Mouse (Mus musculus): ENCODE measurements at regions not wholly inside any gene's neighbourhood (a gene's known extent, or its start where the extent isn't known, plus 50 kb on each side); places are given as distances from the start of the nearest gene placed in this dataset.

DNA sequence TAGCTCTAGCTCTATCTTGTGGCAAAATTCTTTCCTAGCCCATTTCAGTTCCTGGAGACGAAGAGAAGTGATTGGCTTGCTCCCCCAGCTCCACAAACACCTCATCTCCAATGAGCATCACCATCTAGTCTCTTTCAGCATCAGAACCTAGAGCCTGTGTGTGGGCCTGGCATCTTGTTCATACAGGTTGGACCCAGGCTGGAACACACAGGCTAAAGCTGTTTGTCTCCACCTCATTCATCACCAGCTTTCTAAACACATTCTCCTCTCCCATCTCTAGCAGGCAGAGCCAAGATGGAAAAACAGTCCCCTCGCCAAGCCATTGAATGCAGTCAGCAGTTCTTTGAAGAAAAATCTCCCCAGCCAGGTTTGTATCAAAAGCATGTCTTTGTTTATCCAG is 221.9 kb upstream of the Cdh5 start:
- TF ChIP-seq POLR2A (IDR thresholded peaks at IDR 0.05; ENCODE audit: control insufficient read depth, extremely low read depth, insufficient read depth, low read length, poor library complexity) (no peak), CTCF (IDR thresholded peaks at IDR 0.05; ENCODE audit: borderline replicate concordance, control insufficient read depth, extremely low read depth, insufficient read depth, low read length, poor library complexity) (no peak)
- H3K27ac ChIP-seq (ENCODE audit: control insufficient read depth, insufficient read depth, low read length), result no peak overlapping the region
- H3K27me3 ChIP-seq (ENCODE audit: control insufficient read depth, insufficient read depth, low read length), result no peaks in the 10 kb centered on the region
- no peaks in the 10 kb centered on the region for H3K4me1 ChIP-seq (replicated peaks; ENCODE audit: control insufficient read depth, insufficient read depth, low read length)
- DNase-seq, result no peak
- 79% methylated on average over 2 of the region's 2 CpGs for WGBS
- no peak overlapping the region for H3K4me3 ChIP-seq (ENCODE audit: control insufficient read depth, insufficient read depth, low read length)
- H3K36me3 ChIP-seq (ENCODE audit: control insufficient read depth, insufficient read depth, low read length), result no peaks in the 10 kb centered on the region

GRCm38 (mm10) chr8:103880431-103881145 is 220.8 kb upstream of the Cdh5 start:
- no peak overlapping the region for H3K4me3 ChIP-seq (ENCODE audit: control insufficient read depth, insufficient read depth, low read length)
- H3K4me1 ChIP-seq (replicated peaks; ENCODE audit: control insufficient read depth, insufficient read depth, low read length), result no peaks in the 10 kb centered on the region
- TF ChIP-seq CTCF (IDR thresholded peaks at IDR 0.05; ENCODE audit: borderline replicate concordance, control insufficient read depth, extremely low read depth, insufficient read depth, low read length, poor library complexity), result no peak
- no peak for TF ChIP-seq POLR2A (IDR thresholded peaks at IDR 0.05; ENCODE audit: control insufficient read depth, extremely low read depth, insufficient read depth, low read length, poor library complexity)
- 89% methylated on average over 14 of the region's 14 CpGs for WGBS
- no peak for DNase-seq
- H3K27ac ChIP-seq (ENCODE audit: control insufficient read depth, insufficient read depth, low read length), result no peak overlapping the region
- no peaks in the 10 kb centered on the region for H3K27me3 ChIP-seq (ENCODE audit: control insufficient read depth, insufficient read depth, low read length)
- no peaks in the 10 kb centered on the region for H3K36me3 ChIP-seq (ENCODE audit: control insufficient read depth, insufficient read depth, low read length)

- H3K36me3 ChIP-seq (ENCODE audit: control insufficient read depth, insufficient read depth, low read length), result no peaks in the 10 kb centered on the region
- WGBS, result 72% methylated on average over 3 of the region's 3 CpGs
- no peaks in the 10 kb centered on the region for H3K4me1 ChIP-seq (replicated peaks; ENCODE audit: control insufficient read depth, insufficient read depth, low read length)
- H3K27me3 ChIP-seq (ENCODE audit: control insufficient read depth, insufficient read depth, low read length), result no peaks in the 10 kb centered on the region
- H3K4me3 ChIP-seq (ENCODE audit: control insufficient read depth, insufficient read depth, low read length), result no peak overlapping the region
- H3K27ac ChIP-seq (ENCODE audit: control insufficient read depth, insufficient read depth, low read length), result no peak overlapping the region
- no peak for DNase-seq
- TF ChIP-seq CTCF (IDR thresholded peaks at IDR 0.05; ENCODE audit: borderline replicate concordance, control insufficient read depth, extremely low read depth, insufficient read depth, low read length, poor library complexity), result no peak
- TF ChIP-seq POLR2A (IDR thresholded peaks at IDR 0.05; ENCODE audit: control insufficient read depth, extremely low read depth, insufficient read depth, low read length, poor library complexity), result no peak
Measured at GRCm38 (mm10) chr8:103881146-103881486, 220.3 kb upstream of the Cdh5 start.

DNA sequence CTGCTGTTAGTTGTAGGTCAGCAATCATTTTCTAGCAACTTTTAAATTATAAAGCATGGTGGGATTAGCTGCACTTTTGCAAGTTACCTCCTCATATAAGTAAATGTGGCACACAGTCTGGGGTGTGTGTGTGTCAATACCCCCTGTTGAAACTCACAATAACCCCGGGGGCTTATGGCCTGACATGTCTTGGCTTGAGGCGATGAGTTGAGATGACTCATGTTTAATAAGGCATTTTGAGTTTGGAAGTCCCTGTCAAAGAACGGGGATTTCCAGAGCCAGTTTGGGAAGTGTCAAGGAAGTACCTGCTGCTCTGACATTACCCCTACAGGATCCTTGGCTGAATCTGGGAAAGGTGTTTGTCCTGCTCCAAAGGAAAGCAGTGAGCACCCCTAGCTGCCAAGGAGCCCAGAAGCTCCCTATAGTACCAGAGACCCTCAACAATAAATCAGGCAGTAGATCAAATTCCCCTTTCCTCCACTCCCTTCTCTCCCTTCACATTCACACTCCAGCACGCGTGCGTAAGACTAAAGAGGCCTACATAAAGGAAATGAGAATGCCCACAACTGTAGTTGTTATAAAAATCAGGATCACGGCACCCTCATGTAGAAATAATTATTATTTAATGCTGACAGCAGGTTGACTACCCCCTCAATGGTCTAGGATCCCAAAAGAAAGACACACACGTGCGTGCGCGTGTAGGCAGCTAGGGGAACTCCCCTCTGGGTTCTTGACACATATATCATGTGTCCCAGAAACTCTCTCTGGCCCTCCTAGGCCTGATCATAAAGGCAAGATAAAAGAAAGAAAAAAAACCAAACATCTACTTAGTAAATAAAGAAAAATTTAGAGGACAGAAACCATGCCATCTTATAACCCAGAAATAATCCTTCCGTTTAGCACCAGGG is 216.3 kb upstream of the Cdh5 start:
- no peak for DNase-seq
- TF ChIP-seq CTCF (IDR thresholded peaks at IDR 0.05; ENCODE audit: borderline replicate concordance, control insufficient read depth, extremely low read depth, insufficient read depth, low read length, poor library complexity), result no peak
- Histone ChIP-seq H3K36me3 (ENCODE audit: control insufficient read depth, insufficient read depth, low read length) (no peaks in the 10 kb centered on the region), H3K27me3 (ENCODE audit: control insufficient read depth, insufficient read depth, low read length) (no peaks in the 10 kb centered on the region), H3K27ac (ENCODE audit: control insufficient read depth, insufficient read depth, low read length) (no peak overlapping the region), H3K4me1 (replicated peaks; ENCODE audit: control insufficient read depth, insufficient read depth, low read length) (no peaks in the 10 kb centered on the region), H3K4me3 (ENCODE audit: control insufficient read depth, insufficient read depth, low read length) (no peak overlapping the region)
- WGBS, result 87% methylated on average over 12 of the region's 12 CpGs

DNA sequence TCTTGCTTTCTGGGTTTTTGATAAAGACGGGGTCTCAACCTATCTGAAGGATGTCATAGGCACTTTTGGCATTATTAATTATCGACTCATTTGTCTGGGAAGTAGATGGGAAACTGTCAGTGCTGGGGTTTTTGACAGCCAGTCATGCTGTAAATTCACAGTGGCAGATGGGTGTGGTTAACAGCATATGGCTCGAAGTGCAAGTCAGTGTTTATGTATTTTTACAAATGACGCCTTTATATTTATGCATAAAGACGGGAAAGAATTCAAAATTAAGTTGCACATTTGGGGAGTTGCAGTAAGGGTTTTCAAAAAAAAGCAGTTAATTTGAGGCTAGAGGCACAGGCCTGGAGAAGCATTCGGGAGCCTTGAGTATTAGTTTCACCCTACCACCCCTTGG is 206.8 kb upstream of the Cdh5 start:
- TF ChIP-seq CTCF (IDR thresholded peaks at IDR 0.05; ENCODE audit: borderline replicate concordance, control insufficient read depth, extremely low read depth, insufficient read depth, low read length, poor library complexity) (no peak), POLR2A (IDR thresholded peaks at IDR 0.05; ENCODE audit: control insufficient read depth, extremely low read depth, insufficient read depth, low read length, poor library complexity) (no peak)
- 87% methylated on average over 6 of the region's 6 CpGs for WGBS
- no peak for DNase-seq

DNA sequence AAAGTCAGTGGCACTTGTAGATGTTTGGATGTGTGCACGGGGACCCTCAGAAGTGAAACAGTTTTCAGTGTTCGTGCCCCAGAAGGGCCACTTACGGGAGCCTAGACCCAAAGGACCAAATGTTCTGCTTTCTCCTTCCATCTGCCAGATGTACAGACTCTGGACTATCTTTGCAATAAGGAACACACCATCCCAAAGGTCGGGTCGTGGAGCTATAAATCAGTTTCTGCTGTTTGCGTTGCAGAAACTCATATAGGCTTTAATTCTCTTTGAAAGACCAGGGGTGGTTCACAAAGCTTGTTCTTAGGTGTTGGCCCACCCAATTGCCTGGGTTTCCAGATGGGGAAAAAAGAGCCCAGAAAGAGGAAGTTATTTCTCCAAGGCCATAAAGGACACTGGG is 206.3 kb upstream of the Cdh5 start:
- TF ChIP-seq CTCF (IDR thresholded peaks at IDR 0.05; ENCODE audit: borderline replicate concordance, control insufficient read depth, extremely low read depth, insufficient read depth, low read length, poor library complexity) (no peak), POLR2A (IDR thresholded peaks at IDR 0.05; ENCODE audit: control insufficient read depth, extremely low read depth, insufficient read depth, low read length, poor library complexity) (no peak)
- 87% methylated on average over 6 of the region's 6 CpGs for WGBS
- DNase-seq, result no peak

More for the DNA sequence above, 206.8 kb upstream of the Cdh5 start:
- Histone ChIP-seq H3K27ac (ENCODE audit: control insufficient read depth, insufficient read depth, low read length) (no peak overlapping the region), H3K4me1 (replicated peaks; ENCODE audit: control insufficient read depth, insufficient read depth, low read length) (no peaks in the 10 kb centered on the region), H3K36me3 (ENCODE audit: control insufficient read depth, insufficient read depth, low read length) (no peaks in the 10 kb centered on the region), H3K27me3 (ENCODE audit: control insufficient read depth, insufficient read depth, low read length) (no peaks in the 10 kb centered on the region), H3K4me3 (ENCODE audit: control insufficient read depth, insufficient read depth, low read length) (no peak overlapping the region)

More for the DNA sequence above, 206.3 kb upstream of the Cdh5 start:
- H3K4me3 ChIP-seq (ENCODE audit: control insufficient read depth, insufficient read depth, low read length), result no peak overlapping the region
- no peaks in the 10 kb centered on the region for H3K27me3 ChIP-seq (ENCODE audit: control insufficient read depth, insufficient read depth, low read length)
- no peaks in the 10 kb centered on the region for H3K4me1 ChIP-seq (replicated peaks; ENCODE audit: control insufficient read depth, insufficient read depth, low read length)
- H3K36me3 ChIP-seq (ENCODE audit: control insufficient read depth, insufficient read depth, low read length), result no peaks in the 10 kb centered on the region
- H3K27ac ChIP-seq (ENCODE audit: control insufficient read depth, insufficient read depth, low read length), result no peak overlapping the region

All from thymus, adult 2 months (tissue).